Mouse (Mus musculus) activated CD4-positive, CD25-positive, alpha-beta regulatory T cell (primary cell): Measurements from ENCODE around the gene Slc5a2. TPM values are rescaled to one million over a fixed set of nuclear protein-coding genes. Genes with fewer than 3 reads are reported as not detected.

Experiments used
- polyA plus RNA-seq, 2 experiments: library from polyadenylated mRNA; unstranded; fragments of 100-300 nt; shearing (Covaris generic); gene quantifications; one replicate each; pipeline ENCODE4 v1.2.1; 2017

Gene Slc5a2
- polyA plus RNA-seq: under 1 TPM in 1 of 2 experiments, not detected in 1; 0.24 TPM

GRCm38 (mm10) chr7:128265411-128265810, at the start of gene Slc5a2:
Gene Slc5a2 (plus strand): TSS chr7:128265657.

GRCm38 (mm10) chr7:128236856-128237592, 28.4 kb upstream of the Slc5a2 start, which contains the start of gene Armc5:
Gene Armc5 (plus strand): TSS chr7:128237342.

DNA sequence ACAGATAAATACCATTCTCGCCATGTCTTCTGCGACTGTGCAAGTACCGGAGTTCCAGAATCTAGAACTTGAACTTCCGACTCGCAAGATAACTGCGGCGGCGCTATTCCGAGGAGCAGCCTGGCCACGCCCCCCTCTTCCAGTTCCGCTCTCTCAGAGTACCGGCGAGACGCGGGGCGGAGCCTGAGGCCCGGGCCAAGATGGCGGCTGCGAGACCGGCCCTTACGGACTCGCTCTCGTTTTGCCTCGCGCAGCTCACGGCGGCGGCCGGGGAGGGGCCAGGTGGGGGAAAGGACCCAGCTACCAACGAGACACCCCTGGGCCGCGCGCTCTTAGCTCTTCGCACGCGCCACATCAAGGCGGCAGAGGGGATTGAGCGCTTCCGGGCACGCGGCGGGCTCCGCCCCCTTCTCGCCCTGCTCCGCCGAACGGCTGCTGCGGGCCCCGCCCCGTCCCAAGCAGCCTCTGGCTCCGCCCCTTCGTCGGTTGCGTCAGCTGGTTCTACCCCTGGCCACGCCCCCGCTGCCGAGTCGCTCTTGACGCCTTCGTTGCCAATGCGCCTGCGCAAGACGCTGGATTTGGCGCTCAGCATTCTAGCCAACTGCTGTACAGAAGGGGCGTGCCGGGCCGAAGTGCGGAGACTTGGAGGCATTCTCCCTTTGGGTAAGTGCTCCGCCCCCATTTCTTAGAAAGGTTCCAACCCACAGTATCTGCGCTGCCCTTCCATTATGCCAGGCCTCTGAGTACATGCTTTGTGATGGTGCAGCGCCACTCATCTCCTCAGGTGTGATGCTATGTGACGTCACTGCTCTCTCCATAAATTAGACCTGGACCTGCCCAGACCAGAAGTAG, 27.3 kb upstream of the Slc5a2 start, which contains the start of gene 9130023H24Rik:
TSS of gene 9130023H24Rik (minus strand) at position 105 of the 852 bp plus-strand sequence.

GRCm38 (mm10) chr7:128246496-128247391, 18.7 kb upstream of the Slc5a2 start, which contains the start of gene Tgfb1i1:
Gene Tgfb1i1 (plus strand): TSS chr7:128246812.

GRCm38 (mm10) chr7:128297617-128298480, 32.4 kb downstream of the Slc5a2 start, which contains the start of gene BC017158:
Gene BC017158 (minus strand): TSS chr7:128298170.

Other genes starting within 250 kb of the Slc5a2 start
- 1 to 10 TPM in 1 of 2 experiments, under 1 TPM in 1; 0.98 to 5.7 TPM for gene Itgam, start 203.0 kb upstream of the Slc5a2 start, polyA plus RNA-seq
- gene Gm49368, start 203.0 kb upstream of the Slc5a2 start, polyA plus RNA-seq: under 1 TPM in 1 of 2 experiments, not detected in 1; 0.64 TPM
- gene Itgax, start 136.1 kb upstream of the Slc5a2 start, polyA plus RNA-seq: 1 to 10 TPM in 1 of 2 experiments, not detected in 1; 1.1 TPM
- 1 to 10 TPM; 1.6 to 2.9 TPM for gene Itgad, start 111.3 kb upstream of the Slc5a2 start, polyA plus RNA-seq
- under 1 TPM in 1 of 2 experiments, not detected in 1; 0.24 TPM for gene Cox6a2, start 59.3 kb upstream of the Slc5a2 start, polyA plus RNA-seq
- 10 to 100 TPM; 16.1 to 23.5 TPM for gene Armc5, start 28.3 kb upstream of the Slc5a2 start, polyA plus RNA-seq
- 1 to 10 TPM; 1.4 to 2.4 TPM for gene 9130023H24Rik, start 27.6 kb upstream of the Slc5a2 start, polyA plus RNA-seq
- gene Tgfb1i1, start 18.8 kb upstream of the Slc5a2 start, polyA plus RNA-seq: under 1 TPM; 0.45 to 0.53 TPM
- gene BC017158, start 32.5 kb downstream of the Slc5a2 start, polyA plus RNA-seq: 10 to 100 TPM; 15.9 to 18.8 TPM
- 100 to 1,000 TPM; 284 to 360 TPM for gene Rgs10, start 153.1 kb downstream of the Slc5a2 start, polyA plus RNA-seq
- 10 to 100 TPM; 44.8 to 46.5 TPM for gene Tial1, start 196.1 kb downstream of the Slc5a2 start, polyA plus RNA-seq